Mouse (Mus musculus) embryonic facial prominence, embryonic 11.5 days (tissue): Measurements from ENCODE around the gene Pkd1l1. TPM values are rescaled to one million over a fixed set of nuclear protein-coding genes. Genes with fewer than 3 reads are reported as not detected.

Experiments
- ATAC-seq: fragments of 200-750 bp; cut with Nextera tagmentation; replicated peaks from 2 replicates; pipeline ENCODE4 v1.8.0; 2017; ENCODE audit warnings: low read depth; ENCODE audit not compliant: insufficient number of reproducible peaks, low FRiP score, low TSS enrichment
- DNase-seq: peaks from one replicate; pipeline ENCODE4 v3.0.0-alpha.2; 2015; ENCODE audit warnings: low spot score
- H3K27ac ChIP-seq: fragments of 300-500 bp; sonication (generic); replicated peaks from 2 replicates; pipeline ENCODE4 v1.5.1; 2014; ENCODE audit warnings: mild to moderate bottlenecking, low read depth, low read length, control low read depth
- H3K27me3 ChIP-seq: fragments of 300-500 bp; sonication (generic); 2 replicates; pipeline ENCODE4 v1.6.1; 2014; ENCODE audit warnings: mild to moderate bottlenecking, low read length, moderate library complexity, mixed read lengths; ENCODE audit not compliant: control insufficient read depth, insufficient read depth
- H3K36me3 ChIP-seq: fragments of 300-500 bp; sonication (generic); replicated peaks from 2 replicates; pipeline ENCODE4 v1.6.1; 2014; ENCODE audit warnings: low read depth, mild to moderate bottlenecking, low read length, moderate library complexity, mixed read lengths; ENCODE audit not compliant: control insufficient read depth, insufficient read depth
- H3K4me1 ChIP-seq: fragments of 300-500 bp; sonication (generic); 2 replicates; pipeline ENCODE4 v1.6.1; 2014; ENCODE audit warnings: low read length, mixed read lengths; ENCODE audit not compliant: control insufficient read depth, insufficient read depth
- H3K4me2 ChIP-seq: fragments of 300-500 bp; sonication (generic); 2 replicates; pipeline ENCODE4 v1.6.1; 2014; ENCODE audit warnings: low read depth, mild to moderate bottlenecking, control low read depth, low read length, moderate library complexity
- H3K4me3 ChIP-seq: fragments of 300-500 bp; sonication (generic); 2 replicates; pipeline ENCODE4 v1.5.1; 2014; ENCODE audit warnings: low read depth, low read length, control low read depth
- H3K9ac ChIP-seq: fragments of 300-500 bp; sonication (generic); replicated peaks from 2 replicates; pipeline ENCODE4 v1.6.1; 2014; ENCODE audit warnings: mild to moderate bottlenecking, control low read depth, low read length
- H3K9me3 ChIP-seq: fragments of 300-500 bp; sonication (generic); replicated peaks from 2 replicates; pipeline ENCODE4 v1.6.1; 2016; ENCODE audit warnings: mild to moderate bottlenecking, low read length, inconsistent platforms, mixed read lengths; ENCODE audit not compliant: control insufficient read depth
- WGBS: fragments of 180-500 bp; shearing (Covaris S2); extraction: QIAGEN DNeasy Blood & Tissue Kit; methylation state at CpG from one replicate; pipeline ENCODE4 v1.1.7; 2014; 5-methylcytosine and 5-hydroxymethylcytosine counted together
- polyA plus RNA-seq: library from polyadenylated mRNA; unstranded; fragments of >200 nt; fragmentation: Nextera tagmentation; extraction: Ambion mirVana; gene quantifications from 2 replicates; pipeline ENCODE4 v1.2.1, GENCODE M21; 2014

The Pkd1l1 gene
- polyA plus RNA-seq, 1 experiment from 2014 or later: not detected

- DNase-seq (no peak), ATAC-seq (no peak)
- H3K4me2 ChIP-seq: no peak overlapping the region
- H3K9me3 ChIP-seq: no peaks in the 10 kb centered on the region
- H3K4me1 ChIP-seq: no peaks in the 10 kb centered on the region
- H3K4me3 ChIP-seq: no peak overlapping the region
- WGBS: 64% methylated on average over 4 of the region's 4 CpGs
- no peak overlapping the region for H3K9ac ChIP-seq
- H3K27ac ChIP-seq: no peak overlapping the region
- H3K27me3 ChIP-seq: no peaks in the 10 kb centered on the region
- no peaks in the 10 kb centered on the region; the same call in 1 of the 2 replicates for H3K36me3 ChIP-seq
Observed at GRCm38 (mm10) chr11:8988084-8988483, 15.0 kb upstream of the Pkd1l1 start.

- Histone ChIP-seq H3K36me3 (no peaks in the 10 kb centered on the region), H3K27ac (no peak overlapping the region), H3K4me3 (no peak overlapping the region), H3K9me3 (no peaks in the 10 kb centered on the region), H3K4me2 (no peak overlapping the region), H3K27me3 (no peaks in the 10 kb centered on the region), H3K9ac (no peak overlapping the region), H3K4me1 (no peaks in the 10 kb centered on the region)
- no peak for DNase-seq
- no peak for ATAC-seq
Observed at GRCm38 (mm10) chr11:8986058-8986457, 13.0 kb upstream of the Pkd1l1 start.

- WGBS: 38% methylated on average over 6 of the region's 6 CpGs
Observed at GRCm38 (mm10) chr11:8983237-8983861, 10.3 kb upstream of the Pkd1l1 start.

GRCm38 (mm10) chr11:8978154-8978553 lies 5.1 kb upstream of the Pkd1l1 start:
- H3K27me3 ChIP-seq: no peaks in the 10 kb centered on the region

More at GRCm38 (mm10) chr11:8983237-8983861, 10.3 kb upstream of the Pkd1l1 start:
- Histone ChIP-seq H3K9ac (no peak overlapping the region), H3K9me3 (no peaks in the 10 kb centered on the region), H3K36me3 (no peaks in the 10 kb centered on the region), H3K27me3 (no peaks in the 10 kb centered on the region), H3K4me2 (no peak overlapping the region), H3K4me3 (no peak overlapping the region), H3K4me1 (no peaks in the 10 kb centered on the region), H3K27ac (no peak overlapping the region)
- no peak for ATAC-seq
- DNase-seq: peak; percentile 85

GRCm38 (mm10) chr11:8972093-8972492 lies 973 bp downstream of the Pkd1l1 start:
- Histone ChIP-seq H3K4me2 (no peak overlapping the region), H3K4me1 (no peaks in the 10 kb centered on the region), H3K27ac (no peak overlapping the region), H3K4me3 (no peak overlapping the region), H3K9ac (no peak overlapping the region), H3K36me3 (no peaks in the 10 kb centered on the region), H3K27me3 (no peaks in the 10 kb centered on the region), H3K9me3 (no peaks in the 10 kb centered on the region)
- 86% methylated on average over 6 of the region's 6 CpGs for WGBS
- no peak for ATAC-seq
- DNase-seq: no peak

More at GRCm38 (mm10) chr11:8978154-8978553, 5.1 kb upstream of the Pkd1l1 start:
- Histone ChIP-seq H3K36me3 (no peaks in the 10 kb centered on the region), H3K27ac (no peak overlapping the region), H3K4me1 (no peaks in the 10 kb centered on the region), H3K9ac (no peak overlapping the region), H3K9me3 (no peaks in the 10 kb centered on the region), H3K4me2 (no peak overlapping the region), H3K4me3 (no peak overlapping the region)
- DNase-seq: no peak
- WGBS: 90% methylated on average over 4 of the region's 4 CpGs
- no peak for ATAC-seq

- no peak for DNase-seq
- H3K9me3 ChIP-seq: no peaks in the 10 kb centered on the region
- no peaks in the 10 kb centered on the region for H3K4me1 ChIP-seq
- ATAC-seq: no peak
- no peak overlapping the region for H3K4me3 ChIP-seq
- H3K27me3 ChIP-seq: no peaks in the 10 kb centered on the region
- H3K36me3 ChIP-seq: no peaks in the 10 kb centered on the region
- H3K27ac ChIP-seq: no peak overlapping the region
- H3K9ac ChIP-seq: no peak overlapping the region
- WGBS: 72% methylated on average over 9 of the region's 9 CpGs
- H3K4me2 ChIP-seq: no peak overlapping the region
Observed at GRCm38 (mm10) chr11:8970509-8970908, 2.6 kb downstream of the Pkd1l1 start.

GRCm38 (mm10) chr11:8968094-8968493 lies 5.0 kb downstream of the Pkd1l1 start:
- DNase-seq (no peak), ATAC-seq (no peak)
- Histone ChIP-seq H3K27ac (no peak overlapping the region), H3K9me3 (no peaks in the 10 kb centered on the region), H3K36me3 (no peaks in the 10 kb centered on the region), H3K27me3 (no peaks in the 10 kb centered on the region), H3K4me1 (no peaks in the 10 kb centered on the region), H3K4me3 (no peak overlapping the region), H3K4me2 (no peak overlapping the region), H3K9ac (no peak overlapping the region)
- WGBS: 98% methylated on average over 7 of the region's 7 CpGs

GRCm38 (mm10) chr11:8958572-8958971 lies 14.5 kb downstream of the Pkd1l1 start:
- Histone ChIP-seq H3K4me3 (no peak overlapping the region), H3K4me2 (no peak overlapping the region), H3K36me3 (no peaks in the 10 kb centered on the region), H3K27ac (no peak overlapping the region), H3K9ac (no peak overlapping the region), H3K4me1 (no peaks in the 10 kb centered on the region), H3K9me3 (no peaks in the 10 kb centered on the region), H3K27me3 (no peaks in the 10 kb centered on the region)
- WGBS: 28% methylated on average over 10 of the region's 10 CpGs
- DNase-seq: peak; percentile 41
- ATAC-seq: no peak
